Mouse (Mus musculus) embryonic fibroblast, embryonic 13.5 days (primary cell): ENCODE results near the gene Slc17a1.

Experiments
- CTCF ChIP-seq: IDR thresholded peaks from 2 replicates; pipeline ENCODE4 v1.5.1; 2011; ENCODE audit warnings: mild to moderate bottlenecking, control low read depth, low read length, moderate library complexity, borderline replicate concordance; ENCODE audit not compliant: insufficient read depth
- POLR2A ChIP-seq: IDR thresholded peaks from 2 replicates; pipeline ENCODE4 v1.6.1; 2011; ENCODE audit warnings: low read depth, mild to moderate bottlenecking, control low read depth, low read length, moderate library complexity

GRCm38 (mm10) chr13:23856401-23856800 lies 11.1 kb upstream of the Slc17a1 start:
- TF ChIP-seq POLR2A (no peak), CTCF (no peak)
